Mouse (Mus musculus) liver, postnatal 0 days (tissue): Measurements from ENCODE around the gene Sumf1.

ENCODE experiments used
- CTCF ChIP-seq: sonication (generic); IDR thresholded peaks from 2 replicates; pipeline ENCODE4 v1.5.1; 2016; ENCODE audit warnings: antibody characterized with exemption, low read depth
- EP300 ChIP-seq: IDR thresholded peaks from 2 replicates; pipeline ENCODE4 v1.6.1; 2016; ENCODE audit warnings: antibody characterized with exemption, low read depth, mild to moderate bottlenecking

DNA sequence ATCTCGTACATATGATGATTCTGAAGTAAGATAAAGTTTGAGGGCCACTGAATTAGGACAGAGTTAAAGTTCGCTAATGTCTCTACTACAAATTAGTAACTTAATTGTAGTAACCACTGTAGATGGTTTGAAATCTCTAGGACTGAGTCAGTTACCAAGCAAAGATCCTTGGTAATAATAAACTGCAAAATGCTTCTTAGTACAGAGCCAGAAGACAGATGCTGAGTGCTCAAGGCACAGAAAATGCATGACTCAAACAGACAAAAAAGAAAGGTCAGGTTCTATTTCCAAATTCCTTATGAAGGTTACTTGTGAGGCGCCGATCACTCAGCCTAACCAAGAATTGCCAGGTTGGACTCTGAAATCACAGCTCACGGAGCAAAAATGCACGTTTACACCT lies 67.5 kb downstream of the Sumf1 start:
- TF ChIP-seq CTCF, result no peak
- TF ChIP-seq EP300, result no peak
